Mouse (Mus musculus) forebrain, embryonic 12.5 days (tissue): Measurements from ENCODE around the gene Chsy1. TPM values are rescaled to one million over a fixed set of nuclear protein-coding genes. Genes with fewer than 3 reads are reported as not detected.

Experiments
- ATAC-seq: fragments of 200-750 bp; cut with Nextera tagmentation; 2 replicates; pipeline ENCODE4 v1.8.0; 2017; ENCODE audit warnings: moderate TSS enrichment; ENCODE audit not compliant: low FRiP score
- H3K27ac ChIP-seq: fragments of 300-500 bp; sonication (generic); 2 replicates; pipeline ENCODE4 v1.5.1; 2016; ENCODE audit warnings: mild to moderate bottlenecking
- H3K27me3 ChIP-seq: fragments of 300-500 bp; sonication (generic); 2 replicates; pipeline ENCODE4 v1.6.1; 2016; ENCODE audit warnings: mild to moderate bottlenecking
- H3K36me3 ChIP-seq: fragments of 300-500 bp; sonication (generic); replicated peaks from 2 replicates; pipeline ENCODE4 v1.6.1; 2016; ENCODE audit warnings: mild to moderate bottlenecking
- H3K4me1 ChIP-seq: fragments of 300-500 bp; sonication (generic); 2 replicates; pipeline ENCODE4 v1.6.1; 2016
- H3K4me2 ChIP-seq: fragments of 300-500 bp; sonication (generic); 2 replicates; pipeline ENCODE4 v1.6.1; 2016; ENCODE audit warnings: mild to moderate bottlenecking, moderate library complexity
- H3K4me3 ChIP-seq: fragments of 300-500 bp; sonication (generic); replicated peaks from 2 replicates; pipeline ENCODE4 v1.5.1; 2016; ENCODE audit warnings: mild to moderate bottlenecking
- H3K9ac ChIP-seq: fragments of 300-500 bp; sonication (generic); 2 replicates; pipeline ENCODE4 v1.6.1; 2016; ENCODE audit warnings: mild to moderate bottlenecking
- H3K9me3 ChIP-seq: fragments of 300-500 bp; sonication (generic); 2 replicates; pipeline ENCODE4 v1.6.1; 2016
- WGBS: fragments of 180-500 bp; shearing (Covaris S2); methylation state at CpG from one replicate; pipeline ENCODE4 v1.1.7; 2016; 5-methylcytosine and 5-hydroxymethylcytosine counted together
- polyA plus RNA-seq: library from polyadenylated mRNA; unstranded; fragments of >200 nt; fragmentation: Nextera tagmentation; extraction: Ambion mirVana; gene quantifications from 2 replicates; pipeline ENCODE4 v1.2.1, GENCODE M21; 2016

The Chsy1 gene
- polyA plus RNA-seq, 1 experiment from 2014 or later = 15.9 TPM

DNA sequence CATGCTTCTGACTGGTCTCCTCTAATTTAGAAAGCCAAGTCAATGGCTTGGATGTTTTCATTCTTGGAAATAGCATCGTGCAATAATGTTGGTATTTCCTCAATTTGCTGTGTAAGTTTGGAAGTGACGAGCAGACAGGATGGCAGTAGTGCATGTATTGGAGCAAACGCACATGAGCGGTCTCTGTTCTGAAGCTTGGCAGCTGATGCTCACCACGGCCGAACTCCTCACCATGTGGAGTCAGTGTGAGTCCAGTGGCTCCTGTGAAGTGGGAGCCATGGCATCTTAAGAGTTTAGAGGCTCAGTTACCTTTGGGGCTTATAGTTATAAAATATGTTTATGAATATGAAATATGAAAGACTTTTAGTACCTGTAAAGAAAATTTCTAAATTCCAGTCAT, 60.2 kb downstream of the Chsy1 start:
- WGBS = 92% methylated on average over 6 of the region's 6 CpGs
- no peak overlapping the region for H3K4me2 ChIP-seq
- H3K9ac ChIP-seq = no peak overlapping the region
- no peak overlapping the region for H3K27ac ChIP-seq
- no peaks in the 10 kb centered on the region for H3K9me3 ChIP-seq
- ATAC-seq = no peak
- H3K36me3 ChIP-seq = peaks cover 35% of the 10 kb centered on the region
- no peak overlapping the region for H3K4me3 ChIP-seq
- H3K27me3 ChIP-seq = no peaks in the 10 kb centered on the region
- peaks cover 8% of the 10 kb centered on the region; the same call in 1 of the 2 replicates for H3K4me1 ChIP-seq

DNA sequence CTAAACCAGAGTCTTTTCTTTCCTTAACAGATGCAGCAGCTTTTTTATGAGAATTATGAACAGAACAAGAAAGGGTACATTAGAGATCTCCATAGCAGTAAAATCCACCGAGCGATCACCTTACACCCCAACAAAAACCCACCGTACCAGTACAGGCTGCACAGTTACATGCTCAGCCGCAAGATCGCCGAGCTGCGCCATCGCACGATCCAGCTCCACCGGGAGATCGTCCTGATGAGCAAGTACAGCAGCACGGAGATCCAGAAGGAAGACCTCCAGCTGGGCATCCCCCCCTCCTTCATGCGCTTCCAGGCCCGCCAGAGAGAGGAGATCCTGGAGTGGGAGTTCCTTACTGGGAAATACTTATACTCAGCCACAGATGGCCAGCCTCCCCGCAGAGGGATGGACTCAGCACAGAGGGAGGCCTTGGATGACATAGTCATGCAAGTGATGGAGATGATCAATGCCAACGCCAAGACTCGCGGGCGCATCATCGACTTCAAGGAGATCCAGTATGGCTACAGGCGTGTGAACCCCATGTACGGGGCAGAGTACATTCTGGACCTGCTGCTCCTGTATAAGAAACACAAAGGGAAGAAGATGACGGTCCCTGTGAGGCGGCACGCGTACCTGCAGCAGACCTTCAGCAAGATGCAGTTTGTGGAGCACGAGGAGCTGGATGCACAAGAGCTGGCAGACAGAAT, 61.6 kb downstream of the Chsy1 start:
- Histone ChIP-seq H3K27me3 (no peaks in the 10 kb centered on the region), H3K9ac (no peak overlapping the region), H3K9me3 (no peaks in the 10 kb centered on the region), H3K4me3 (no peak overlapping the region), H3K4me1 (no peaks in the 10 kb centered on the region), H3K4me2 (no peak overlapping the region), H3K27ac (no peak overlapping the region), H3K36me3 (peaks cover 47% of the 10 kb centered on the region)
- ATAC-seq = no peak
- 94% methylated on average over 27 of the region's 27 CpGs for WGBS

GRCm38 (mm10) chr7:66175738-66176137, 66.4 kb downstream of the Chsy1 start:
- Histone ChIP-seq H3K4me3 (no peak overlapping the region), H3K9ac (no peak overlapping the region), H3K27me3 (no peaks in the 10 kb centered on the region), H3K9me3 (no peaks in the 10 kb centered on the region), H3K36me3 (peaks cover 44% of the 10 kb centered on the region), H3K27ac (no peak overlapping the region), H3K4me2 (no peak overlapping the region), H3K4me1 (no peaks in the 10 kb centered on the region)
- no peak for ATAC-seq
- WGBS = 93% methylated on average over 6 of the region's 6 CpGs

- Histone ChIP-seq H3K36me3 (peaks cover 39% of the 10 kb centered on the region), H3K4me1 (no peaks in the 10 kb centered on the region), H3K4me2 (no peak overlapping the region), H3K9ac (no peak overlapping the region), H3K9me3 (no peaks in the 10 kb centered on the region), H3K4me3 (no peak overlapping the region), H3K27ac (no peak overlapping the region), H3K27me3 (no peaks in the 10 kb centered on the region)
- WGBS = 91% methylated on average over 4 of the region's 4 CpGs
- ATAC-seq = no peak
Measured at GRCm38 (mm10) chr7:66176256-66176655, 66.9 kb downstream of the Chsy1 start.

GRCm38 (mm10) chr7:66176929-66177328, 67.6 kb downstream of the Chsy1 start:
- Histone ChIP-seq H3K4me1 (no peaks in the 10 kb centered on the region), H3K4me3 (no peak overlapping the region), H3K9me3 (no peaks in the 10 kb centered on the region), H3K27ac (no peak overlapping the region), H3K36me3 (peaks cover 32% of the 10 kb centered on the region), H3K9ac (no peak overlapping the region), H3K27me3 (no peaks in the 10 kb centered on the region), H3K4me2 (no peak overlapping the region)
- WGBS = 85% methylated on average over 4 of the region's 4 CpGs
- no peak for ATAC-seq

DNA sequence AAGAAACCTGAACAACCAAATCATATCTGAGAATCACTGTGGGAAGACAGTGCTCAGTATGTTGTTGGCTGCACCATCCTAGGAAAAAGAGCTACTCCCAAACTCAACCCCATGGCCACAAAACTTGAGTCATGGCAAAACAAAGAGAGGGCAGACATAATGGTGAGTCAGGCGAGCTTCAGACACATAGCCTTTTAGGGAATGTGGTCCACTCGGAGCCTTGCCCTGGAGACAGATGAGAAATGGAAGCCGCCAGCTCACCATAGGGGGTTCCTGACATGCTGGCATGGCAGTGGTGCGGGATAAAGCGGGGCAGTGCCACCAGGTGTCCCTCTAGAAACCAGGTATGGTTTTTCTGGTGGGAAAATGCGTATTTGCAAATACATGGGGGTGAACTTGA, 68.8 kb downstream of the Chsy1 start:
- H3K27ac ChIP-seq = no peak overlapping the region
- no peaks in the 10 kb centered on the region for H3K27me3 ChIP-seq
- no peak overlapping the region for H3K4me3 ChIP-seq
- WGBS = 89% methylated on average over 6 of the region's 6 CpGs
- H3K36me3 ChIP-seq = peaks cover 21% of the 10 kb centered on the region
- no peak for ATAC-seq
- no peaks in the 10 kb centered on the region for H3K4me1 ChIP-seq
- H3K9ac ChIP-seq = no peak overlapping the region
- H3K4me2 ChIP-seq = no peak overlapping the region
- H3K9me3 ChIP-seq = no peaks in the 10 kb centered on the region

DNA sequence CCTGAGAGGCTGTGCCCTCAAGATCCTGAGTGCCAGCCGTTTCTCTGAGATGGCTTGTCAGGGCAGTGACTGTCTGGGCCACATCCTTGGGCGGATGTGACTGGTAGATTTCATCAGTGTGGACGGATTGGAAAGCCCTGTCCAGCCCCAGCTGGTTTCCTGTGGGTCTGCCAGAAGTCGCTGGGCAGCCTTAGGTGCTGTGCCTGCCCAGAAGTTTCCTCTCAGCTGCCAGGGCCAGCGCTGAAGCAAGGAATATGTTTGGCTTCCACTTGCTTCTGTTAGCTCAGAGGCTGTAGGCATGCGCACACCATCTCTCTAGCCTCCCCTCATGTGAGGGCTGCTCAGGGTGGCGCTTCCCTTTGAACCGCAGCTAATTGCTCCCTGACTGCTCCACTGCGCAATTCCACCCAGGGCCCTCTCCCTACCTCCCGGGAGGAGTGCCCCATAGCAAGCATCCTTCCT, 69.8 kb downstream of the Chsy1 start:
- H3K27ac ChIP-seq = no peak overlapping the region

DNA sequence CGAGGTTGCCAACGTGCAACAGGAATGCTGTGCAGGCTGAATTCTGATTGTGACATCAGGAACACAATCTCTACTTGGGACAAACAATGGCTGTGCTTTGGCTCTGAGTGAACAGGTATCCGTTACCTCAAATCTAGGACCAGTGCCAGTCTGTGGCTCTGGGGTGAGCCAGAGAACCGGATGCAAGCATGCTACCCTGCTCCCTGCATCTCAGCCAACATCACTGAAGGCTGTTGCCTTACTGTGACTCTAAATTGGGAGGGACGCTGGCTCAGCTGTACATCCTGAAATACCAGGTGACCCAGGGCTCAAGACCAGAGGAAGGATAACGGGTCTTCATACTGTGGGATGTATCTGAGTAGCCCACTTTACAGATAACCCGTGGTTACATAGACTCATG, 70.4 kb downstream of the Chsy1 start:
- no peak for ATAC-seq
- Histone ChIP-seq H3K4me1 (no peaks in the 10 kb centered on the region), H3K4me2 (no peak overlapping the region), H3K4me3 (no peak overlapping the region), H3K27me3 (no peaks in the 10 kb centered on the region), H3K9ac (no peak overlapping the region), H3K27ac (no peak overlapping the region), H3K36me3 (peaks cover 10% of the 10 kb centered on the region), H3K9me3 (no peaks in the 10 kb centered on the region)
- 89% methylated on average over 7 of the region's 7 CpGs for WGBS

More for the DNA sequence above, 69.8 kb downstream of the Chsy1 start:
- no peaks in the 10 kb centered on the region for H3K27me3 ChIP-seq
- no peak overlapping the region for H3K4me3 ChIP-seq
- peaks cover 16% of the 10 kb centered on the region for H3K36me3 ChIP-seq
- no peak overlapping the region for H3K9ac ChIP-seq
- no peaks in the 10 kb centered on the region for H3K4me1 ChIP-seq
- 62% methylated on average over 10 of the region's 10 CpGs for WGBS
- H3K4me2 ChIP-seq = no peak overlapping the region
- no peaks in the 10 kb centered on the region for H3K9me3 ChIP-seq
- no peak for ATAC-seq

- Histone ChIP-seq H3K9ac (no peak overlapping the region), H3K4me2 (no peak overlapping the region), H3K4me1 (no peaks in the 10 kb centered on the region), H3K4me3 (no peak overlapping the region), H3K9me3 (no peaks in the 10 kb centered on the region), H3K27ac (no peak overlapping the region), H3K36me3 (peaks cover 7% of the 10 kb centered on the region), H3K27me3 (no peaks in the 10 kb centered on the region)
- 89% methylated on average over 3 of the region's 3 CpGs for WGBS
- ATAC-seq = no peak
Measured at GRCm38 (mm10) chr7:66180260-66180659, 70.9 kb downstream of the Chsy1 start.

DNA sequence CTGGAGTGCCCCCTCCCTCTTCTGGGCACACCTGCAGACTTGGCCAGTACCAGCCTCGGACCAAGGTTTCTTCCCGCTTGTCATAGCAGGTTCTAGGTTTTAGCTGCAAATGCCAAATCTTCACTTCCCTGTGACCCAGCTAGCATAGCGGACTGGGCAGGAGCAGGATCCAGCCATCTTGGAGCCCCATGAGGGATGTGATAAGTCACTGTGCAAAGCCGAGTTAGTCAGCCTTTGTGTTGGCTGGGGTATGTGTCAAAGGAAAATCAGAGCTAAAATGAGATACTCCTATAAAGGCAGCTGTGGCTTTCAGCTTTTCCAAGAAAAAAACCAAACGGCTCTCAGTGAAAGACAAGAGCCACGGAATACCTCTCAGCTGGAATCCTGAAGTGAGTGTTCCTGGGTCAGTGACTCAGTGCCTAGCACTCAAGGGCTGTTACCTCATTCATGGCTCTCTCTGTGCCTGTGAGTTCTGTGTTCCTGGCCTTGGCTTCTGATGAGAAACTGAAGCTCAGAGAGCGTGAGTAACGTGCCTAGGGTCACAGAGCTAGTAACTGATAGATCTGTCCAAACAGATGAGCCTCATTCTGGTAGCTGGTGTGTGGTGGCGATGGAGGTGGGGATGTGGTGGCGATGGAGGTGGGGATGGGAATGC, 71.5 kb downstream of the Chsy1 start:
- no peak for ATAC-seq
- H3K4me2 ChIP-seq = no peak overlapping the region
- no peaks in the 10 kb centered on the region for H3K4me1 ChIP-seq
- WGBS = 85% methylated on average over 10 of the region's 10 CpGs
- H3K27me3 ChIP-seq = no peaks in the 10 kb centered on the region
- peaks cover 2% of the 10 kb centered on the region; the same call in 1 of the 2 replicates for H3K36me3 ChIP-seq
- no peaks in the 10 kb centered on the region for H3K9me3 ChIP-seq
- no peak overlapping the region for H3K27ac ChIP-seq
- no peak overlapping the region for H3K9ac ChIP-seq
- no peak overlapping the region for H3K4me3 ChIP-seq

- ATAC-seq = no peak
- Histone ChIP-seq H3K4me3 (no peak overlapping the region), H3K27ac (no peak overlapping the region), H3K9ac (no peak overlapping the region), H3K4me2 (no peak overlapping the region), H3K4me1 (no peaks in the 10 kb centered on the region), H3K9me3 (no peaks in the 10 kb centered on the region), H3K36me3 (no peaks in the 10 kb centered on the region), H3K27me3 (no peaks in the 10 kb centered on the region)
- WGBS = 82% methylated on average over 7 of the region's 7 CpGs
Measured at GRCm38 (mm10) chr7:66182075-66182715, 72.9 kb downstream of the Chsy1 start.

- H3K9ac ChIP-seq = no peak overlapping the region
- no peaks in the 10 kb centered on the region for H3K4me1 ChIP-seq
- H3K4me3 ChIP-seq = no peak overlapping the region
- H3K4me2 ChIP-seq = no peak overlapping the region
- ATAC-seq = no peak
- no peaks in the 10 kb centered on the region for H3K36me3 ChIP-seq
- no peaks in the 10 kb centered on the region for H3K9me3 ChIP-seq
- no peak overlapping the region for H3K27ac ChIP-seq
- 65% methylated on average over 8 of the region's 8 CpGs for WGBS
- no peaks in the 10 kb centered on the region for H3K27me3 ChIP-seq
Measured at GRCm38 (mm10) chr7:66183404-66183803, 74.1 kb downstream of the Chsy1 start.
